Mouse (Mus musculus): ENCODE measurements around the gene Afdn. TPM values are rescaled to one million over a fixed set of nuclear protein-coding genes. Genes with fewer than 3 reads are reported as not detected.

Afdn gene
- polyA plus RNA-seq, 1 experiment: 30.2 TPM

- 74% methylated on average over 6 of the region's 6 CpGs for WGBS
- DNase-seq (ENCODE audit: low read depth, low spot score): no peak
These were observed 23.0 kb upstream of the Afdn start for GRCm38 (mm10) chr17:13737336-13737735.

DNA sequence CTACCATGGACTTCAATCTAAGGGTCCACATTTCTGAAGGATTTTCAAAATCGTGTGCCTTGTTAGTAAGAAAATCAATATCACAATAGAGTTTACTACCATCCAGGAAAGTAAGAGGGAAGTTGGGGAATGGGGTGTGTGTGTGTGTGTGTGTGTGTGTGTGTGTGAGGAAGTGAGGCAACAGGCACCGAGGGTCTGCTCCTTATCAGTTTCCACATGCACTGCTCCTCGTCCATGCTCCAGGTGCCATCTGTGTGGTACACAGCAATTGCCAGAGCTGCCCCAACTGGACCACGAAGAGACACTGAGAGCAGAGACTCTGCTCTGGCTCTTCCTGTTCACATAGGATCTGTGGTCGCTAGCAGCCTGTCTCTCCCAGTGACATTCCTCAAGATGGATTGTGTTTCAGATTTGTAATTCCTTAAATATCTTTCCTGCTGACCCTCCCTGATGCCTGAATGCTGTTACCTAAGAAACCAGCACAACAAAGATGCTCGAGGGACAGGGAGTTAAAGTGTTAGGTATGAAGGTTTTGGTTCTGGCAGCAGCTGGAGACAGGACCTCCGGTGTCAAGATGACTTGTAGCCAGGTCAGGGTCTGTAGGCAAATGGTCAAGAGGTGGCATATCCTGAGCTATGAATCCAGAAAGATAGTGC is 22.1 kb upstream of the Afdn start:
- 60% methylated on average over 7 of the region's 7 CpGs for WGBS

DNA sequence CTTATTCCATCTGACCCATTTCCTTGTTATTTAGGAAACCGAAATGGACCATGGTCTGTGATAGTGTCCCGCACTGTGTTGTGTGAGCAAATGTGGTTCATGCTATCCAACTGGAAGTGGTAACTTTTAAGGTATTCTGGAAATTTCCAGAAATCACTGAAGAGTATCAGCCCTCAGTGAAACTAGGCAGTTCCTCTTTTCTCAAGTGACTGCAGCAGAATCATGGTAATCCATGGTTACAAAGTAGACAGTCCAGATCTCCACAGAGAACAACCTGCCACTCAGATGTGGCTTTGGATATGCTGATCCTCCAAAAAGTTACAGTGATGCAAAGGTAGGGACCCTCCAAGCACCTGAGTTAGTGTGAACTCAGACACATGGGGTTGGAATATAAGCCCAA is 21.4 kb upstream of the Afdn start:
- no peak for DNase-seq (ENCODE audit: low read depth, low spot score)
- WGBS: 93% methylated on average over 2 of the region's 2 CpGs

More for the DNA sequence above, 22.1 kb upstream of the Afdn start:
- DNase-seq (ENCODE audit: low read depth, low spot score): no peak

DNA sequence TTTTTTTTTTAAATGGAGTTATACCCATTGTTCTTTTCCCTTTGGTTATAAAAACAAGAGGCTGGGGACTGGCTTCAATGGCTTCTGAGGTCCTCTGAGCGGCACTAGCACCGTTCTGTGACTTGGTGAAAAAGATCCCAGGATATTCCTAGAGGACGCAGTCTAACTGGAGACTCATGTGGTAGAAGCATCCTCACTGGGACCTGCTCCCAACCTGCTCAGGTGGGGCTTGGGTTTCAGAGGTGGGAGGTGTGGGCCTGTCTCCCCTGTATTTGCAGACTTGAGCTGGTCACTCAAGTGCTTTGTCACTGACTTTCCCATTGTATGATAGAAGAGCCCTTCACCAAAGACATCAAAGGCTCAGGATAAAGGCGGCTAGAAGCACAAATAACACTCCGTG is 20.4 kb upstream of the Afdn start:
- 87% methylated on average over 5 of the region's 5 CpGs for whole genome bisulfite sequencing
- DNase-seq (ENCODE audit: low read depth, low spot score): no peak

GRCm38 (mm10) chr17:13740796-13741195 is 19.5 kb upstream of the Afdn start:
- no peak for DNase-seq (ENCODE audit: low read depth, low spot score)
- WGBS: 17% methylated on average over 2 of the region's 2 CpGs

DNA sequence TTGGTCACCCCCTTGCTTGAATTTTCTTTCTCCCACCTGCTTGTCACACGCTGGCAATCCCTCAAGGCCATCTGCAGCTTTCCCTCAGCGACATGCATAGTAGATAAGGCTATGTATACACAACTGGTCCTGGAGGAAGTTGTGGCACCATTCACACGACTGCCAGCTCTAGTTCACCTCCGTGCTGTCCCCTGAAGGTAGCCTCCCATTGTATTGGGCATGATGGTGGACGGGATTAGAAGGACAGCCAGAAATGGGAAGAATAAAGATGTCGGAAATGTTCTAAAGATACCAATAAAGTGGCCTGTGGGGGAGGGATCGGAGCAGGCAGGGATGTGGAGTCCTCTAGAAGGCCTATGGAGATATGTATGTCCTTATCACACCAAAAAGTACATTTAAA is 18.7 kb upstream of the Afdn start:
- no peak for DNase-seq (ENCODE audit: low read depth, low spot score)

DNA sequence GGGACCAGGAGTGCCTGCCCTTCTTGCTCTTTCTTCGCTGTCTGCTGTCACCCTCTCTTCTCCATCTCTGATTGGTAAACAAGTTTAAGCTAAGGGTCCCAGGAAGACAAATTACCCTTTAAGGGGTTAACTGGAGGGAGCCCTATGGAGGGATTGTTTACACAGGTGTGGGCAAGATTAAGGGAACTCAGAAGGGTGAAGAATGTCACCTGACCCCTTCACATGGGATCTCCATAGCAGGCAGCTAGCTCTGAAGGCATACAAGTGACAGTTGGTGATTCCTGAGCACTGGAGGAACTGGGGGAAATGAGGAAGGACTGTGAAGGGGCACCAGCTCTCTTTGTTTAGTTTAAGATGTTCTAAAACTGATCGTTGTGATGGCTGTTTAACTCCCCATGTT is 18.0 kb upstream of the Afdn start:
- 48% methylated on average over 2 of the region's 2 CpGs for WGBS
- DNase-seq (ENCODE audit: low read depth, low spot score): no peak

More for the DNA sequence above, 18.7 kb upstream of the Afdn start:
- 66% methylated on average over 7 of the region's 7 CpGs for WGBS

DNA sequence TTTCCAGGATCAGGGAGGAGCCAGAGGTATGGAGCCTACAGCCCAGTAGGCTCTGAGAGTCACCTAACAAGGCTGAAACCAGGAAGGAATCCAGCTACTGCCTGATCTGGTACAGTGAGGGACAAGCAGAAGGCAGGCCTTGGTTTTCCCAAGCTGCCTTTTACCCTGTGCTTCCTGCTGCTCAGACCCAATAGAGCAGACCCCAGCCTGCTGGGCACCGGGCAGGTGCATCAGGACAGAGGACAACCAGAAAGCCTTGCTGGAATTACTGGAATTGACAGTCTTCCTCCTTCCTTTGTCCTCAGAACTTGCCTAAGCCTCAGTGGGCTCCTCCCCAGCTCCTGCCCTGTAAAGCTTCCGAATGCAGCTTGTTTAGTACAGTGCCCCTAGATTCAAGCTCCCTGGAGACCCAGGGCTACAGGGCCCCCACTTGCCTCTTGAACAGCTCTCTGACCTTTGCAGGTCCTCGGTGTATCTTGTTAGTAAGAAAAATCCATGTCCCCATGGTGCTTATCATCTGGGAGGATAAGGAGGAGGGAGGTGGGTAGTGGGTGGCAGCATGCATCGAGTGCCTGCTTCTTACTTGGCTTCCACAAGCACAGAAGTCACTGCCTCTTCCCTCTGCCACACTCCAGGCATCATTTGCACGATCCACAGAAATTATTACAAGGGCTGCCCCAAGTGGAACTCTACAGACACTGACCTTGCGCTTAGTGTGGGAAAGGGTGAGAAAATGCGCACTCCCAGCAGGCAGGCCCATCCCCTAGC is 17.2 kb upstream of the Afdn start:
- no peak for DNase-seq (ENCODE audit: low read depth, low spot score)
- 27% methylated on average over 7 of the region's 7 CpGs for WGBS

DNA sequence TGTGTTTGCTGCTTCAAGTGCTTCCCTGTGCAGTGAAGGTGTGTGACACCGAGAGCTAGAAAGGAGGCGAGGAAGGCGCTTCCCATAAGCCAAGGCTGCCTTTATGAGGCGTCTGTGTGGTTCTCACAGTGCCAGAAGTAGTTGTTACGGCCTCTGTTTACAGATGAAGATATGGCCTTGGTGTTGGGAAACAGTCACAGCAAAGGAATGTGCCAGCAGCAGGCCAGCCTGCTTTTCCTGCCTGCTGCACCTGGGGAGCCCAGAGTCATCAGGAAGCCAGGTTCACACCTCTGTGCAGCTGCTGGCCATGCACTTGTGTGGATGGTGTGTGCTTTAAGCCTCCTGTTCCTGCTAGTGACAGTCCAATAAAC is 16.6 kb upstream of the Afdn start:
- DNase-seq (ENCODE audit: low read depth, low spot score): peak; percentile 74
- 17% methylated on average over 5 of the region's 5 CpGs for WGBS

DNA sequence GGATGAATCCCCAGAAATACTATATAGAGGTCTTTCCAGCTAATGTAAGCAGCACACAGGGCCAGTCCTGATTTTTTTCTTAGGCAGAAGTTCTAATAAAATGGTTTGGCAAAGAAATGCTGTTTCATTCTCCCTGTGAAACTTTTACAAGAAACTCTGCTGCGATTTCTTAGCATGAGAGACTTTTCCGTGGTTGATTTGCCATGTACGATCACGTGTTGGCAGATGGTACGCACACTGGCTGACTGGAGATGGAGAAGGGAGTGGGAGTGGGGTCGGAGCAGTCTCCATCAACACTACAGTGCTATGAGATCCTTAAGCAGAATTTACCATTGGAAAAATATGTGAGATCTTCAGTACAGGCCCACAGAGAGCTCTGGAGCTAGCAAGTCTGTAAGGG is 16.1 kb upstream of the Afdn start:
- WGBS: 44% methylated on average over 6 of the region's 6 CpGs

DNA sequence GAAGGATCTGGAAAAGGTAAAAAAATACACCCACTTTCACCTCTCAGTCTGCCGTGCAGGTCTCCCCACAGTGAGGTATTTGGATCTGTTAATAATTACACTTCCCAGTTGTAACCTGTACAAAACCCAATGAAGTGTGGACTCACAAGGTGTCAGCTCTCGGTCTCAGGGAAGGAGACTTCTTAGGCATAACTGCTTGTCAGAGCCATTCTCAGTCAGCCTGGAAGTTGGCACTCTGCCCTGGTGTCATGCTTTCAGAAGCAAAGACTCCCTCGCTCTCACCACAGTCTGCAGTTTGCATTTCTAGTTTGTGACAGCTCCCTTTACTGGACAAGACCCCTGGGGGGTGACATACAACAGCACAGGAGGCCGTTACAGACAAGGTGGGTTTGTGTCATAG is 15.5 kb upstream of the Afdn start:
- WGBS: 32% methylated on average over 4 of the region's 4 CpGs
- DNase-seq (ENCODE audit: low read depth, low spot score): no peak

More for the DNA sequence above, 16.1 kb upstream of the Afdn start:
- no peak for DNase-seq (ENCODE audit: low read depth, low spot score)

- no peak for DNase-seq (ENCODE audit: low read depth, low spot score)
- WGBS: 41% methylated on average over 2 of the region's 2 CpGs
These were observed 15.0 kb upstream of the Afdn start for GRCm38 (mm10) chr17:13745373-13745772.

GRCm38 (mm10) chr17:13746330-13746729 is 14.0 kb upstream of the Afdn start:
- WGBS: 65% methylated on average over 6 of the region's 6 CpGs

GRCm38 (mm10) chr17:13747681-13748080 is 12.7 kb upstream of the Afdn start:
- 87% methylated on average over 9 of the region's 9 CpGs for WGBS
- DNase-seq (ENCODE audit: low read depth, low spot score): no peak

More at GRCm38 (mm10) chr17:13746330-13746729, 14.0 kb upstream of the Afdn start:
- no peak for DNase-seq (ENCODE audit: low read depth, low spot score)

DNA sequence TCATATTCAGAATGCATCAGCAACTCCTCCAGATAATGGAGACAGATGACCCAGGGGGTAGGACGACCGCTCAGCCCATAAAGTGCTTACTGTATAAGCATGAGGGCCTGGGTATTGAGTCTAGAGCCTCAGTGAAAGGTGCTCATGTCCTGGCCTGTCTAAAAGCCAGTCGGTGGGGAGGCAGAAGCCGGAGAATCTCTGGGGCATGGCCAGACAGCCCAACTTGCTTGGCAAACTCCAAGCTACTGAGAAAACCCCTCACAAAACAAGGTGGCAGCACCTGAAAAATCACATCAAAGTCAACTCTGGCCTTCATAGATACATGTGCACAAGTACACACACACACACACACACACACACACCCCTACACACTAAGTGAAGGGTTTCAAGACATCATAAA is 11.3 kb upstream of the Afdn start:
- no peak for DNase-seq (ENCODE audit: low read depth, low spot score)

GRCm38 (mm10) chr17:13753918-13754317 is 6.4 kb upstream of the Afdn start:
- WGBS: 84% methylated on average over 4 of the region's 4 CpGs

More for the DNA sequence above, 11.3 kb upstream of the Afdn start:
- WGBS: 97% methylated on average over 4 of the region's 4 CpGs

DNA sequence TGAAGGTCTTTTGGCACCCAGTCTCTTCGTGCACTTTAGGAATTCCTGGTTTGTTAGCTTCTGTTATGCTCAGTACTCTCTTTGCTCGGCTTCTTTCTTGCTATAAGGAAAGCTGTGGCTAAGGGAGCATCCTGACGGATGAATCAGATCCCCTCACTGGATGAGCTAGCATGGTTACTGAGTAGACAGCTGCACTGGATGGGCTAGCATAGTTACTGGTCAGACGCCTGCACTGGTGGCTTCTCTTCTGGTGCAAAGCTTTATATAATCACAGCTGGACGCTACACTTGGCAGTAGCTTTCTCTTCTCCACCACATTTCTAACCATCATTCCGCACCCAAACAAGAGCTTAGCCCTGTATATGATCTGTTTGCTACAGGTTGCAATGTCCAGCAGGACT is 5.4 kb upstream of the Afdn start:
- WGBS: 76% methylated on average over 6 of the region's 6 CpGs
- DNase-seq (ENCODE audit: low read depth, low spot score): no peak

More at GRCm38 (mm10) chr17:13753918-13754317, 6.4 kb upstream of the Afdn start:
- no peak for DNase-seq (ENCODE audit: low read depth, low spot score)

DNA sequence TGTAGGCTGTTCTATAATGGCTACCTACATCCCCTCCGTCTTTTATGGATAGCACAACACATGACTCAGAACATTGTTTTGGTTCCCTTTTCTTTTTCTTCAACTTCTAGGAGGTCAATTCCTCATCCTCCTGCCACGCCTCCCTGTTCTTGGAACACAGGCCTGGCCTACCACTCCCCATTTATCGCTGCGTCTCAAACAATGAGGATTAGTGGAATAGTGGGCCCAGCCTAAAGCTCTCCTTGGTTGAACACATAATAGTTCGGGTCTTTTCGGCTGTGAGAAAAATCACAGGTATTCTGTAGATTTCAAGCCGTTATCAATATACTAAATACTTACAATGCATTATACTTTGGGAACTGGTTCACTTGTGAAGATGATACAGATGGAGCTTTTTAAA is 1.8 kb upstream of the Afdn start:
- WGBS: 80% methylated on average over 7 of the region's 7 CpGs
- DNase-seq (ENCODE audit: low read depth, low spot score): no peak

DNA sequence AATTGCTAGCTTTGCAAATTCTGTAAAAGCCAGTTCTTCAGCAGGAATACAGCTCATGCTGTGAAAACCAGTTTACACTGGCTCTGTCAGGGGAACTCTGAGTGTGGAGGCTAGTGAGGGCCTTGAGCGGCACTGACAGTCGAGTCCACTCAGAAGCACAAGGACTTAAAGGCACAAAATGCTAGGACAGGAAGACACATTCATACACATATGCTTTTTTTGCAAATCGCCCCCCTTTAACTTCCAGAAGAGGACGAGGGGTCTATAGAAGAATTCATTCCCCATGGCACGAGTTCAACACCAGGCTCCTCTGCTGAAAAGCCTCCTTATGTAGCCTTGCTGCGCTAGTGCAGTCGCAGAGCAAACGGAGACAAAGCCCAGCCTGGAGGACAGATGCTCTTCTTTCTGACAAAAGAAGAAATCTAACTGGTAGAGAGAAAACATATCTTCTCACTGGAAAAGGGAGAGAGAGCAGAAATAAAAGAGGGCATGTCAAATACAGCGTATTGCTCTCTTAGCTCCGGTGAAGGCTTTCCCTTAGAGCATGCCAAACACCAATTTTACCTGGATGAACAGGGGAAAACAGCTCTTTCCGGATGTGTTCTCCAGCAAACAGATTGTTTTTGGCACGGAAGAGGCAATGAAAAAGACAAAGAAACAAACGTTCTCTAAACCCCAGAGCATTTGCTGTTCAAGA is 1.0 kb upstream of the Afdn start:
- WGBS: 25% methylated on average over 13 of the region's 13 CpGs
- DNase-seq (ENCODE audit: low read depth, low spot score): no peak

- 2% methylated on average over 62 of the region's 72 CpGs for WGBS
- no peak for DNase-seq (ENCODE audit: low read depth, low spot score)
These were observed 388 bp downstream of the Afdn start for GRCm38 (mm10) chr17:13760675-13761178.
